Mouse (Mus musculus) kidney, embryonic 16.5 days (tissue): ENCODE measurements around the gene Olfr548-ps1. TPM values are rescaled to one million over a fixed set of nuclear protein-coding genes. Genes with fewer than 3 reads are reported as not detected.

ENCODE experiments used
- ATAC-seq: fragments of 200-750 bp; cut with Nextera tagmentation; 2 replicates; pipeline ENCODE4 v1.8.0; 2017; ENCODE audit warnings: moderate TSS enrichment; ENCODE audit not compliant: low FRiP score, low TSS enrichment
- H3K27ac ChIP-seq: fragments of 300-500 bp; sonication (generic); 2 replicates; pipeline ENCODE4 v1.5.1; 2014; ENCODE audit warnings: low read length
- H3K27me3 ChIP-seq: fragments of 300-500 bp; sonication (generic); 2 replicates; pipeline ENCODE4 v1.6.1; 2014; ENCODE audit warnings: low read length, control low read depth, mixed read lengths; ENCODE audit not compliant: insufficient read depth
- H3K36me3 ChIP-seq: fragments of 300-500 bp; sonication (generic); 2 replicates; pipeline ENCODE4 v1.6.1; 2014; ENCODE audit warnings: low read length, control low read depth, mixed read lengths; ENCODE audit not compliant: insufficient read depth
- H3K4me1 ChIP-seq: fragments of 300-500 bp; sonication (generic); 2 replicates; pipeline ENCODE4 v1.6.1; 2014; ENCODE audit warnings: low read length, control low read depth, mixed read lengths; ENCODE audit not compliant: insufficient read depth
- H3K4me2 ChIP-seq: fragments of 300-500 bp; sonication (generic); replicated peaks from 2 replicates; pipeline ENCODE4 v1.6.1; 2014; ENCODE audit warnings: low read depth, low read length
- H3K4me3 ChIP-seq: fragments of 300-500 bp; sonication (generic); 2 replicates; pipeline ENCODE4 v1.5.1; 2014; ENCODE audit warnings: mild to moderate bottlenecking, low read length
- H3K9ac ChIP-seq: fragments of 300-500 bp; sonication (generic); replicated peaks from 2 replicates; pipeline ENCODE4 v1.6.1; 2014; ENCODE audit warnings: low read length
- H3K9me3 ChIP-seq: fragments of 300-500 bp; sonication (generic); 2 replicates; pipeline ENCODE4 v1.6.1; 2016; ENCODE audit warnings: low read length, control low read depth
- WGBS: fragments of 180-500 bp; shearing (Covaris S2); extraction: QIAGEN DNeasy Blood & Tissue Kit; methylation state at CpG from one replicate; pipeline ENCODE4 v1.1.7; 2014; 5-methylcytosine and 5-hydroxymethylcytosine counted together
- polyA plus RNA-seq: library from polyadenylated mRNA; unstranded; fragments of >200 nt; fragmentation: Nextera tagmentation; extraction: Ambion mirVana; gene quantifications from 2 replicates; pipeline ENCODE4 v1.2.1, GENCODE M21; 2015

Olfr548-ps1 gene
- polyA plus RNA-seq, 1 experiment from 2014 or later, result not detected

DNA sequence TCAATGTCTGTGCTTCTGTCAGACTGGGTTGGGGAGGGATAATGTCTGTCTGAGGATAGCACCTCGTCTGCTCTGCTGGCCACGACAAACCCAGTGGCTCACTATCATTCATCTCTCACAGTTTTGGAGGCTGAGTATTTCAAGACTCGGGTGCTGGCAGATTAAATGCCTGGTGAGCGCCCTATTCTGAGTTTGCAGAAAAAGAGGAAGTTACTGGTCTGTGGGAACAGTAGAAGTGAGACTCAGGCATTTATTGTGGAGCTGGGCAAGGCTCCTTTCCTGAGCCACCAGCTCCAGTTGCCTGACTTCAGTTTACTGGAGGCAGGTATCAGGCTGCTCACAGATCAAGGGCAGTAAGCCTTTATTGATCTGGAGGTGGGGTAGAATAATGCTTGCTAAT lies 26.6 kb upstream of the Olfr548-ps1 start:
- WGBS, result 69% methylated on average over 4 of the region's 4 CpGs
- H3K9ac ChIP-seq, result no peak overlapping the region
- no peak overlapping the region for H3K27ac ChIP-seq
- no peaks in the 10 kb centered on the region for H3K9me3 ChIP-seq
- H3K27me3 ChIP-seq, result peaks cover 11% of the 10 kb centered on the region; the same call in 1 of the 2 replicates
- H3K4me1 ChIP-seq, result no peaks in the 10 kb centered on the region
- no peak for ATAC-seq
- H3K36me3 ChIP-seq, result no peaks in the 10 kb centered on the region
- no peak overlapping the region for H3K4me2 ChIP-seq
- H3K4me3 ChIP-seq, result no peak overlapping the region

GRCm38 (mm10) chr7:102516261-102517050 lies 24.2 kb upstream of the Olfr548-ps1 start:
- H3K4me2 ChIP-seq, result no peak overlapping the region
- 64% methylated on average over 10 of the region's 10 CpGs for WGBS
- no peaks in the 10 kb centered on the region for H3K36me3 ChIP-seq
- H3K27ac ChIP-seq, result no peak overlapping the region
- H3K4me1 ChIP-seq, result no peaks in the 10 kb centered on the region
- peaks cover 9% of the 10 kb centered on the region; the same call in 1 of the 2 replicates for H3K27me3 ChIP-seq
- ATAC-seq, result no peak
- no peak overlapping the region for H3K9ac ChIP-seq
- H3K9me3 ChIP-seq, result no peaks in the 10 kb centered on the region
- H3K4me3 ChIP-seq, result no peak overlapping the region

GRCm38 (mm10) chr7:102517051-102517335 lies 23.7 kb upstream of the Olfr548-ps1 start:
- Histone ChIP-seq H3K36me3 (no peaks in the 10 kb centered on the region), H3K27me3 (peaks cover 8% of the 10 kb centered on the region; the same call in 1 of the 2 replicates), H3K27ac (no peak overlapping the region), H3K4me1 (no peaks in the 10 kb centered on the region), H3K9ac (no peak overlapping the region), H3K4me3 (no peak overlapping the region), H3K4me2 (no peak overlapping the region), H3K9me3 (no peaks in the 10 kb centered on the region)
- ATAC-seq, result no peak
- 89% methylated on average over 2 of the region's 2 CpGs for WGBS

- Histone ChIP-seq H3K27me3 (no peaks in the 10 kb centered on the region), H3K4me1 (no peaks in the 10 kb centered on the region), H3K9me3 (no peaks in the 10 kb centered on the region), H3K4me3 (no peak overlapping the region), H3K27ac (no peak overlapping the region), H3K9ac (no peak overlapping the region), H3K4me2 (no peak overlapping the region), H3K36me3 (no peaks in the 10 kb centered on the region)
- ATAC-seq, result no peak
- 76% methylated on average over 1 of the region's 1 CpGs for WGBS
These were observed 11.6 kb upstream of the Olfr548-ps1 start for GRCm38 (mm10) chr7:102529052-102529451.

GRCm38 (mm10) chr7:102534449-102534848 lies 6.2 kb upstream of the Olfr548-ps1 start, which contains the start of gene Olfr547:
Olfr547 (plus strand) TSS chr7:102534749.
- Histone ChIP-seq H3K36me3 (no peaks in the 10 kb centered on the region), H3K27me3 (no peaks in the 10 kb centered on the region)
- ATAC-seq, result no peak

GRCm38 (mm10) chr7:102541251-102541650 lies 555 bp downstream of the Olfr548-ps1 start:
- no peak overlapping the region for H3K27ac ChIP-seq
- ATAC-seq, result no peak
- H3K4me2 ChIP-seq, result no peak overlapping the region
- 62% methylated on average over 3 of the region's 3 CpGs for WGBS
- H3K4me1 ChIP-seq, result no peaks in the 10 kb centered on the region
- H3K36me3 ChIP-seq, result no peaks in the 10 kb centered on the region
- no peaks in the 10 kb centered on the region for H3K9me3 ChIP-seq
- H3K27me3 ChIP-seq, result no peaks in the 10 kb centered on the region
- H3K9ac ChIP-seq, result no peak overlapping the region
- H3K4me3 ChIP-seq, result no peak overlapping the region

More at GRCm38 (mm10) chr7:102534449-102534848, 6.2 kb upstream of the Olfr548-ps1 start, which contains the start of gene Olfr547:
- H3K27ac ChIP-seq, result no peak within 1 kb of the TSS
- no peak within 1 kb of the TSS for H3K4me3 ChIP-seq
- H3K4me1 ChIP-seq, result no peaks in the 10 kb centered on the region
- no peak within 1 kb of the TSS for H3K4me2 ChIP-seq
- 80% methylated on average over 1 of the region's 1 CpGs for WGBS
- H3K9ac ChIP-seq, result no peak within 1 kb of the TSS
- no peaks in the 10 kb centered on the region for H3K9me3 ChIP-seq

DNA sequence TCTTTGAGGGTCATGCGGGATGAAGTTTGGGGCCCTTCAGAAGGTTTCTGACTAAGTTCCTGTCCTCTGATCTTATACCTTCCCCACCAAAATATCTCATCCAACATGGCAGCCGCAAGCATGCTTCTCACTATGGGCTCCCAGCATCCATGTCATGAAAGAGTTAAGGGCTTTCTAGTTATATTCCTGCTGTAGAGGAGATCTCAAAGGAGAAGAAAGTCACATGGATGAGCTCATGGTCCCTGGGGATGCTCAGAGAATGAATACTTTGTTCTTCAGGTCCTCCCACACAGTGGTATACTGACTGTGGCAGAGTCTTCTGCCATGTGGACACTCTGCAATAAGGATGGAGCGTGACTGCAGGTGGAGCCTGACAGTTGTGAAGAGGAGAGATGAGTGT lies 8.9 kb downstream of the Olfr548-ps1 start, which contains the start of gene Olfr549:
TSS of gene Olfr549 (plus strand) at position 301 of the 400 bp plus-strand sequence.
- no peak for ATAC-seq
- no peak within 1 kb of the TSS for H3K4me3 ChIP-seq
- no peaks in the 10 kb centered on the region for H3K4me1 ChIP-seq
- no peak within 1 kb of the TSS for H3K9ac ChIP-seq
- no peaks in the 10 kb centered on the region for H3K36me3 ChIP-seq
- H3K9me3 ChIP-seq, result no peaks in the 10 kb centered on the region
- no peak within 1 kb of the TSS for H3K27ac ChIP-seq
- WGBS, result 90% methylated on average over 3 of the region's 3 CpGs
- no peaks in the 10 kb centered on the region for H3K27me3 ChIP-seq
- no peak within 1 kb of the TSS for H3K4me2 ChIP-seq

GRCm38 (mm10) chr7:102553279-102553678 lies 12.6 kb downstream of the Olfr548-ps1 start:
- Histone ChIP-seq H3K4me3 (no peak overlapping the region), H3K4me1 (no peaks in the 10 kb centered on the region), H3K9ac (no peak overlapping the region), H3K27me3 (no peaks in the 10 kb centered on the region), H3K36me3 (no peaks in the 10 kb centered on the region), H3K9me3 (no peaks in the 10 kb centered on the region), H3K27ac (no peak overlapping the region), H3K4me2 (no peak overlapping the region)
- no peak for ATAC-seq
- 80% methylated on average over 3 of the region's 3 CpGs for WGBS

GRCm38 (mm10) chr7:102564999-102565997 lies 24.6 kb downstream of the Olfr548-ps1 start, which contains the start of gene Trim21:
Trim21 (minus strand) TSS chr7:102565486.
- Histone ChIP-seq H3K36me3 (no peaks in the 10 kb centered on the region), H3K4me3 (peak within 1 kb of the TSS; percentile 64), H3K27ac (no peak within 1 kb of the TSS), H3K4me2 (peak within 1 kb of the TSS; percentile 64), H3K9ac (peak within 1 kb of the TSS; percentile 69), H3K27me3 (no peaks in the 10 kb centered on the region), H3K9me3 (no peaks in the 10 kb centered on the region), H3K4me1 (peaks cover 8% of the 10 kb centered on the region; the same call in 1 of the 2 replicates)
- 19% methylated on average over 10 of the region's 10 CpGs for WGBS
- peak; percentile 99 for ATAC-seq
